Mouse (Mus musculus) skeletal muscle tissue, postnatal 0 days (tissue): ENCODE data around the gene Gm14435. TPM values are rescaled to one million over a fixed set of nuclear protein-coding genes. Genes with fewer than 3 reads are reported as not detected.

ENCODE experiments used
- polyA plus RNA-seq: library from polyadenylated mRNA; unstranded; fragments of >200 nt; fragmentation: Nextera tagmentation; extraction: Ambion mirVana; gene quantifications from 2 replicates; pipeline ENCODE4 v1.2.1, GENCODE M21; 2015

The Gm14435 gene
- 7.1 and 9.0 TPM in 2 replicates for polyA plus RNA-seq

GRCm38 (mm10) chr2:176423294-176423693, at the start of gene Gm14435:
TSS of gene Gm14435 (plus strand) at chr2:176423594.

Other genes with a start within 250 kb of the Gm14435 start
- 4.4 and 6.2 TPM in 2 replicates for gene 2210418O10Rik, start 197.0 kb upstream of the Gm14435 start, polyA plus RNA-seq
- not detected in 2 replicates for gene Gm11009, start 104.1 kb upstream of the Gm14435 start, polyA plus RNA-seq
- gene Gm14434, start 63.2 kb downstream of the Gm14435 start, polyA plus RNA-seq = 2.2 and 8.0 TPM in 2 replicates
- gene Zfp967, start 97.5 kb downstream of the Gm14435 start, polyA plus RNA-seq = not detected in 2 replicates
- 11.6 and 14.7 TPM in 2 replicates for gene Gm14308, start 212.8 kb downstream of the Gm14435 start, polyA plus RNA-seq
- 4.3 and 4.7 TPM in 2 replicates for gene Zfp973, start 246.9 kb downstream of the Gm14435 start, polyA plus RNA-seq